Mouse (Mus musculus): ENCODE data around the gene Cyp4f17. TPM values are rescaled to one million over a fixed set of nuclear protein-coding genes. Genes with fewer than 3 reads are reported as not detected.
A peak's percentile ranks its signal among the peaks of the same experiment; 100 is the strongest.
"Not testable (repeated sequence)": the region's sequence is repeated elsewhere in the genome, so short reads cannot be mapped to it uniquely, and the experiment has no call there.

Cyp4f17 gene
- polyA plus RNA-seq, 1 experiment from 2014 or later = 0.91 TPM

DNA sequence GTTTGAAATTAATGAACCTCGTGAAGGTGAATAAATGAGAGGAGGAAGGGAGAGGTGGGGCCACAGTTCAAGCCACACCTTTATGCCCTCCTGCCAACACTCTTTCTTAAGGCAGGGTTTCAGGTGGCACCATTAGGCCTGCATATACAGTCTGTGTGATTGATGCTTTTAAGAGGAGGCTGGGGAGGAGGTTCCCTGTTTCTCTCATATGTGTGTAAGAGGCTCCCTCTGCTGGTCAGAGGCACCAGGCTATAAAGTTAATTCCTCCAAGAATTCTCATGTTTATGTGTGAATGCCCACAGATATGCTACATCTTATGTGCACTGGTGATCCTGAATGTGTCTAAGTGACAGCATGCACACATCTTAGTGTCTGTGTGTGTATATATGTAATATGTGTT is 11.2 kb upstream of the Cyp4f17 start:
- H3K9me3 ChIP-seq (replicated peaks) = no peaks in the 10 kb centered on the region
- no peak overlapping the region for H3K4me2 ChIP-seq
- peaks cover 22% of the 10 kb centered on the region for H3K27me3 ChIP-seq (replicated peaks)
- no peak overlapping the region for H3K4me3 ChIP-seq
- no peaks in the 10 kb centered on the region for H3K36me3 ChIP-seq
- peaks cover 6% of the 10 kb centered on the region; the same call in 1 of the 2 replicates for H3K4me1 ChIP-seq
- ATAC-seq = no peak
- WGBS (ENCODE audit: insufficient replicate concordance) = 42% methylated on average over 1 of the region's 1 CpGs
- H3K27ac ChIP-seq = no peak overlapping the region
- H3K9ac ChIP-seq = no peak overlapping the region

DNA sequence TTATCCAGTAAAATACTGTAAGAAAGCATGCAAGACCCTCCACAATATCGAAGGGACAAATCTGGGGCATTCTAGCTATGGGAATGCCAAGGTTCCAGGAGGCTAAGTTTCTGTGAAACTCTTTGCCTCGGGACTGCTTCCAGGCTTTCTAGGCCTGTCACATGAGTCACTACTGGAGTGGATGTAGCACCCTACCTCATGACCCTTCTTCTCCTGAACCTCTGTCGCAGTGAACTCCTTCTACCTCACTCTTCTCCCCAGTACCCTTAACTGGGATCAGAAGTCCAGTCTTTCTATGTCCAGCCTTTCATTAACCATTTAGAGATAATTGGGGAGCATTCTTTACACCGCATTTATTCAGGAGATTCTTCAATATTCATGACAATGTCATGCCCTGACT is 5.3 kb upstream of the Cyp4f17 start:
- H3K9ac ChIP-seq; H3K36me3 ChIP-seq; H3K9me3 ChIP-seq (replicated peaks); H3K27me3 ChIP-seq (replicated peaks); H3K4me2 ChIP-seq; ATAC-seq; H3K4me1 ChIP-seq; H3K27ac ChIP-seq; H3K4me3 ChIP-seq: not testable (repeated sequence)
- WGBS (ENCODE audit: insufficient replicate concordance) = 67% methylated on average over 4 of the region's 4 CpGs

DNA sequence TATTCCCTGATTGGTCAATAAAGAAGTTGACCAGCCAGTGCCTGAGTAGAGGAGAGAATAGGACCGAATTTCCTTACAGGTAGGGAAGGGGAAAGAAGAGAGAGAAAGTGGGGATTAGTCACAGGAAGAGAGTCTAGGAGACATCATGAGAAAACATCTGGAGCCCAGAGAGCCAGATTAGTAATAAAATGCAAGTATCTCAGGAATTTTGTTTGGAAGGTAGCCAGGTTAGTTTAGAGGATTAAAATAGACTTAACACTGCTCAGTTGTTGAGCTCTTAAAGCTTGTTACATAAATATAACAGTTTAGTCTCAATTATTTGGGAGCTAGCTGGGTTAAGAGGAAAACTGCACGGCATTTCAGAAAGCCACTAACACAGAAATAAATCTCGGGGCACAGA is 4.8 kb upstream of the Cyp4f17 start:
- ATAC-seq = no peak
- 63% methylated on average over 3 of the region's 3 CpGs for WGBS (ENCODE audit: insufficient replicate concordance)
- H3K4me2 ChIP-seq = no peak overlapping the region

DNA sequence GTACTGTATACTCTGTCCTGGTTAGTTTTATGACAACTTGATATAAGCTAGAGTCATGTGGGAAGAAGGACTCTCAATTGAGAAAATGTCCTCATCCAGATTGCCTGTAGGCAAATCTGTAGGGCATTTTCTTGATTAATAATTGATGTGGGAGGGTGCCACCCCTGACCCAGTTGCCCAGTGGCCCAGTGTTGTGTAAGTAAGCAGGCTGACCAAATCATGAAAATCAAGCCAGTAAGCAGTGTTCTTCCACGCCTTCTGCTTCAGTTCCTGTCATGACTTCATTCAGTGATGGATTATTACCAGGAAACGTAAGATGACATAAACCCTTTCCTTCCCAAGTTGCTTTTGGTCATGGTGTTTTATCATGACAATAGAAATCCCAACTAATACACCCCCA is 2.7 kb upstream of the Cyp4f17 start:
- H3K27me3 ChIP-seq (replicated peaks) = peaks cover 5% of the 10 kb centered on the region; the same call in 1 of the 2 replicates
- H3K4me3 ChIP-seq = no peak overlapping the region
- H3K4me1 ChIP-seq = peaks cover 22% of the 10 kb centered on the region
- 46% methylated on average over 2 of the region's 2 CpGs for WGBS (ENCODE audit: insufficient replicate concordance)
- ATAC-seq = no peak
- no peaks in the 10 kb centered on the region for H3K9me3 ChIP-seq (replicated peaks)
- H3K4me2 ChIP-seq = no peak overlapping the region
- H3K36me3 ChIP-seq = no peaks in the 10 kb centered on the region
- H3K27ac ChIP-seq = no peak overlapping the region
- H3K9ac ChIP-seq = no peak overlapping the region

More for the DNA sequence above, 4.8 kb upstream of the Cyp4f17 start:
- H3K27ac ChIP-seq = no peak overlapping the region
- H3K27me3 ChIP-seq (replicated peaks) = peaks cover 5% of the 10 kb centered on the region; the same call in 1 of the 2 replicates
- H3K36me3 ChIP-seq = no peaks in the 10 kb centered on the region
- H3K9ac ChIP-seq = no peak overlapping the region
- peaks cover 10% of the 10 kb centered on the region; the same call in 1 of the 2 replicates for H3K4me1 ChIP-seq
- no peaks in the 10 kb centered on the region for H3K9me3 ChIP-seq (replicated peaks)
- H3K4me3 ChIP-seq = no peak overlapping the region

DNA sequence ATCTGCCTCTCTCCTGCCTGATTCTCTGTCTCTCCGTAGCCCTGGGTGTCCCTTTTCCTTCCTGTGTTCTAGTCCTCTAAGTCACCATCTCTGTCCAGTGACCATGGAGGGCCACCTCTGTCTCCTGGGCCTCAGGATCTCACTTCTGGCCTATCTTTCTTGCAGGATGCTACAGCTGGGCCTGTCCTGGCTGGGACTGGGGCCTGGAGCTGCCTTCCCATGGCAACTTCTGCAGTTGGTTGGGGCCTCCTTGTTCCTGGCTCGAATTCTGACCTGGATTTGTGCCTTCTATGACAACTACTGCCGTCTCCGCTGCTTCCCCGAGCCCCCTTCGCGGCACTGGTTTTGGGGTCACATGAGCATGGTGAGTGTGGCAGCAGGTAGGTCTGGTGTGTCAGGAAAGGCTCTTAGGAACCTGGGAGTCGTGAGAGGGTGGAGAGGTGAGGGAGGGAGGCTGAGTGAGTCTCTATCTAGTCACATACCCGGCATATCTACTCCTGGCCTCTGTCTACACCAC is 937 bp downstream of the Cyp4f17 start:
- 0 out of 2 replicates have a peak, but pooled peaks have one; percentile 15 for ATAC-seq
- H3K9me3 ChIP-seq (replicated peaks) = no peaks in the 10 kb centered on the region
- H3K9ac ChIP-seq = peak overlapping the region; percentile 50; the same call in 1 of the 2 replicates
- 51% methylated on average over 9 of the region's 9 CpGs for WGBS (ENCODE audit: insufficient replicate concordance)
- H3K36me3 ChIP-seq = no peaks in the 10 kb centered on the region
- H3K4me1 ChIP-seq = peaks cover 22% of the 10 kb centered on the region
- no peaks in the 10 kb centered on the region; the same call in 1 of the 2 replicates for H3K27me3 ChIP-seq (replicated peaks)
- peak overlapping the region; percentile 76 for H3K4me2 ChIP-seq
- H3K4me3 ChIP-seq = peak overlapping the region; percentile 56
- H3K27ac ChIP-seq = no peak overlapping the region

DNA sequence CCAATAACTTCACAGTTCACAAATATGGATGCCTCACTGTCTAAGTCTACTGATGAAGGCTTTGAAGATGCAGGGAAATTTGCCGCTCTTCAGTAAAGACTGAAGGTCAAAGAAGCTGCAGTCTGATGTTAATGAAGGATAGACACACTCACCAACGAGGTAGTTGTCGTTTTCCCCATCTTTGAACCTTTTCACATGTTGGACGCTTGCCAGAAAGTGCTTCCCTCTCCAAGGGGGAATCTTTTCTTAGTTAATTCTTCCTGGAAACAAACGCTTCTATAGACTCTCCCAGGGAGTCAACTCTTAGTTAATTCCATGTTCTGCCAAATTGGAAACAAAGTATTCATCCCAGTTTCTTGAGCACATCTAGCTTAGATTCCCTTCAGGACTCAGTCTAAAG is 10.3 kb downstream of the Cyp4f17 start:
- Histone ChIP-seq H3K4me1 (no peaks in the 10 kb centered on the region), H3K27me3 (replicated peaks) (no peaks in the 10 kb centered on the region), H3K36me3 (no peaks in the 10 kb centered on the region), H3K27ac (no peak overlapping the region), H3K9ac (no peak overlapping the region), H3K4me2 (no peak overlapping the region), H3K4me3 (no peak overlapping the region), H3K9me3 (replicated peaks) (no peaks in the 10 kb centered on the region)
- no peak for ATAC-seq
- 68% methylated on average over 5 of the region's 5 CpGs for WGBS (ENCODE audit: insufficient replicate concordance)

DNA sequence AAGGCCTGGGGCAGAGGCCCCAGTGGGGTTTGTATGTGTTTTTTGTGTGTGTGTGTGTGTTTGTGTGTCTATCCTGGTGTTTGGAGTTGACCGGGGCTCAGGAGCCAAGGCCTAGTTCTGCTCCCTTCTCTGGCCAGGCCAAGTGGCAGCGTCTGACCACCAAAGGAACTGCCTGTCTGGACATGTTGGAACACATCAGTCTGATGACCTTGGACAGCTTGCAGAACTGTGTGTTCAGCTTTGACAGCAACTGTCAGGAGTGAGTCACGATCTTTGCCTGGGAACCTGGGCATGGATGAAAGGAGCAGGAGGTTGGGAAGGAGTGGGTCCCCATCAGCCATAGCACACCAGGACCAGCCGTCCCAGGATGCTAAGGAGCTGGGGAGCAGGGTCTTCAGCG is 16.1 kb downstream of the Cyp4f17 start:
- Histone ChIP-seq H3K9ac (no peak overlapping the region), H3K27me3 (replicated peaks) (no peaks in the 10 kb centered on the region), H3K4me3 (no peak overlapping the region), H3K4me2 (no peak overlapping the region), H3K9me3 (replicated peaks) (no peaks in the 10 kb centered on the region), H3K27ac (no peak overlapping the region), H3K4me1 (no peaks in the 10 kb centered on the region), H3K36me3 (no peaks in the 10 kb centered on the region)
- 67% methylated on average over 5 of the region's 5 CpGs for WGBS (ENCODE audit: insufficient replicate concordance)
- ATAC-seq = no peak

DNA sequence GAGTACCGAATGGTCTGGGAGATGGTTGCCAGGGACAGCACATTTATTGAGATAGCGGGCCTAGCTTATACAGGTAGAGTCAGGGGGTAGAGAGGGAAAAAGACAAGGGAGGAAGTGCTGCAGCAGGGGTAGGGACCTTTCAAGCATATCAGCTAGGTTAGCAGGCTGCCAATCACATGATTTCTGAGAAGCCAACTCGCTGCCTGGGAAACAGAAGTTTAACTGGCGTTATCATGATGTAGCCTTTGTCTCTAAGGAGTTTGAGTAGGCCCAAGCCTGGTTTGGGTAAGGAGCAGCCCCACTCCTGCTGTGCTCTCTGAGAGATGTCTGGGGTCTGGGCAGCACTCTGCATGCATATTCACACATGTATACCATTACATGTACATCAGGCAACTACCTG is 16.5 kb downstream of the Cyp4f17 start:
- no peak overlapping the region for H3K4me2 ChIP-seq
- no peaks in the 10 kb centered on the region for H3K27me3 ChIP-seq (replicated peaks)
- no peak overlapping the region for H3K4me3 ChIP-seq
- no peaks in the 10 kb centered on the region for H3K4me1 ChIP-seq
- H3K9me3 ChIP-seq (replicated peaks) = no peaks in the 10 kb centered on the region
- no peaks in the 10 kb centered on the region for H3K36me3 ChIP-seq
- 50% methylated on average over 4 of the region's 4 CpGs for WGBS (ENCODE audit: insufficient replicate concordance)
- no peak overlapping the region for H3K9ac ChIP-seq
- ATAC-seq = no peak
- no peak overlapping the region for H3K27ac ChIP-seq

DNA sequence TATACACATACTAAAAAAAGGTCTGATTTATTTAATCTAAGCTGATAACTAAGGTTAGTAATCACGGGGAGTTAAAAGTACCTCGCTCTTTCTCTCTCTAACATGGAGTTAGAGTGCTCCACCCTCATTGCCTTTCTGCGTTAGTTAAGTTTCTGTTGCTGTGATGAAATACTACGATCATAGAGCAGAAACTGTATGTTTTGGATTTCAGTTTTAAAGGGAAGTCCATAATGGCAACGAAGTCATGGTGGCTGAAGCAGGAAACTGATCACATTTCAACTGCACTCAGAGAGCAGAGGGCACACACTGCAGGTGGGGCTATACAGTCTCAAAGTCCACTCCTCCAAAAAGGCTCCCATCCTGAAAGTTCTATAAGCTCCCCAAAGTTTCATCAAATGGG is 17.0 kb downstream of the Cyp4f17 start:
- no peak for ATAC-seq
- no peaks in the 10 kb centered on the region for H3K27me3 ChIP-seq (replicated peaks)
- H3K9ac ChIP-seq = no peak overlapping the region
- 74% methylated on average over 5 of the region's 5 CpGs for WGBS (ENCODE audit: insufficient replicate concordance)
- H3K4me2 ChIP-seq = no peak overlapping the region
- H3K4me1 ChIP-seq = peaks cover 1% of the 10 kb centered on the region; the same call in 1 of the 2 replicates
- H3K9me3 ChIP-seq (replicated peaks) = no peaks in the 10 kb centered on the region
- H3K36me3 ChIP-seq = no peaks in the 10 kb centered on the region
- H3K27ac ChIP-seq = no peak overlapping the region
- H3K4me3 ChIP-seq = no peak overlapping the region

DNA sequence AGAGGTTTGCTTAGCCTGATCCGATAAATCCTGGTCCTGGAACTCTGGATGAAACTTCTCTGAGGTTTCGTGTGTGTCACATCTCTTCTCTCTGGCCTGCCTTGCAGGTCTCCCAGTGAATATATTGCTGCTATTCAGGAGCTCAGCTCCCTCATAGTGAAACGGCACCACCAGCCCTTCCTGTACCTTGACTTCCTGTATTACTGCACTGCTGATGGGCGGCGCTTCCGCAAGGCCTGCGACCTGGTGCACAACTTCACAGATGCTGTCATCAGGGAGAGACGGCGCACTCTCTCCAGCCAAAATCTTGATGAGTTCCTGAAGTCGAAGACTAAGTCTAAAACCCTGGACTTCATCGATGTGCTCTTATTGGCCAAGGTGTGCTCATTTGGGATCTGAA is 18.0 kb downstream of the Cyp4f17 start:
- H3K9me3 ChIP-seq (replicated peaks) = no peaks in the 10 kb centered on the region
- H3K4me2 ChIP-seq = no peak overlapping the region
- no peak overlapping the region for H3K4me3 ChIP-seq
- no peak overlapping the region for H3K27ac ChIP-seq
- no peak for ATAC-seq
- H3K4me1 ChIP-seq = peaks cover 9% of the 10 kb centered on the region
- H3K27me3 ChIP-seq (replicated peaks) = no peaks in the 10 kb centered on the region
- H3K9ac ChIP-seq = no peak overlapping the region
- no peaks in the 10 kb centered on the region for H3K36me3 ChIP-seq
- WGBS (ENCODE audit: insufficient replicate concordance) = 72% methylated on average over 11 of the region's 11 CpGs

DNA sequence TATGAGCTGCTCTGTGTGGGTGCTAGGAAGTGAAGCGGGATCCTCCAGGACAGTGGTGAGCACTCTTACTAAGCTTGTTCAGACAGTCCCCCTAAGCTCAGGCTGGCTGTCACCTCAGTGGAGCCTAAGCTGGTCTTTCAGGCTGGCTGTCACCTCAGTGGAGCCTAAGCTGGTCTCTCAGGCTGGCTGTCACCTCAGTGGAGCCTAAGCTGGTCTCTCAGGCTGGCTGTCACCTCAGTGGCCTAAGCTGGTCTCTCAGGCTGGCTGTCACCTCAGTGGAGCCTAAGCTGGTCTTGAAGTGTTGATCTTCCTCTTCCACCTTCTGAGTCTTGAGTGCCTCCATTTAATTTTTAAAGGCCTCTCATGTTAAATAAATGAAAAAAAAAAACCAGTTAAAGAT is 20.5 kb downstream of the Cyp4f17 start:
- not testable (repeated sequence) for H3K27me3 ChIP-seq (replicated peaks); H3K4me3 ChIP-seq; H3K4me2 ChIP-seq; H3K9ac ChIP-seq; H3K9me3 ChIP-seq (replicated peaks); H3K4me1 ChIP-seq; H3K27ac ChIP-seq; ATAC-seq; H3K36me3 ChIP-seq
- 75% methylated on average over 1 of the region's 1 CpGs for WGBS (ENCODE audit: insufficient replicate concordance)

DNA sequence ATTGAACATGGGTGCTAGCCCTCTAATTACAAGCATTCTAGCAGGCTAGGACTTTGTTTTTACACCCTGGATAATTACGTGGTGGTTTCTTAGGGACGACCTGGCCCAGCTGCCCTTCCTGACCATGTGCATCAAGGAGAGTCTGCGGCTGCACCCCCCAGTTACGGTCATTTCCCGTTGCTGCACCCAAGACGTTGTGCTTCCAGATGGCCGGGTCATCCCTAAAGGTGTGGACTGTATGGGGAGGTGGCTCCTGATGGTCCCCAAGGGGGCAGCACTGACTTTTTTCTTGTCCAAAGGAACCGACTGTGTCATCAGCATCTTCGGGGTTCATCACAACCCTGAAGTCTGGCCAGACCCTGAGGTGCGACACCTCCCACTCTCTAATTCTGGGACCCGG is 21.9 kb downstream of the Cyp4f17 start:
- H3K27ac ChIP-seq = no peak overlapping the region
- no peak overlapping the region for H3K9ac ChIP-seq
- H3K9me3 ChIP-seq (replicated peaks) = no peaks in the 10 kb centered on the region
- H3K36me3 ChIP-seq = no peaks in the 10 kb centered on the region
- no peaks in the 10 kb centered on the region for H3K27me3 ChIP-seq (replicated peaks)
- WGBS (ENCODE audit: insufficient replicate concordance) = 73% methylated on average over 11 of the region's 11 CpGs
- peak overlapping the region; percentile 73 for H3K4me2 ChIP-seq
- H3K4me1 ChIP-seq = peaks cover 9% of the 10 kb centered on the region
- no peak overlapping the region; the same call in 1 of the 2 replicates for H3K4me3 ChIP-seq
- ATAC-seq = no peak

All from liver, embryonic 12.5 days (tissue).